Mouse (Mus musculus) MEL (cell line): Measurements from ENCODE around the gene Kif3b. TPM values are rescaled to one million over a fixed set of nuclear protein-coding genes. Genes with fewer than 3 reads are reported as not detected.
A peak's percentile ranks its signal among the peaks of the same experiment; 100 is the strongest.

Experiments
- DNase-seq: peaks from one replicate; pipeline ENCODE4 v3.0.0; 2011; ENCODE audit warnings: low read depth, low spot score
- H3K27ac ChIP-seq: 2 replicates; pipeline ENCODE4 v1.5.1; 2012; ENCODE audit warnings: low read depth, mild to moderate bottlenecking, control low read depth, low read length, moderate library complexity; ENCODE audit not compliant: control insufficient read depth
- H3K27me3 ChIP-seq, 2 experiments: fragments of 150-350 bp in 1 of 2; sonication (generic) in 1 of 2; 2 replicates each; pipeline ENCODE4 v1.6.1; 2012; ENCODE audit warnings: low read length in 2 of 2, mild to moderate bottlenecking in 2 of 2, improper control_type of control experiment in 1 of 2, moderate library complexity in 1 of 2; ENCODE audit not compliant: insufficient read depth in 2 of 2, control insufficient read depth in 1 of 2
- H3K36me3 ChIP-seq, 2 experiments: 2 replicates each; pipeline ENCODE4 v1.6.1; 2012 to 2014; ENCODE audit warnings: low read length in 2 of 2, improper control_type of control experiment in 1 of 2, inconsistent platforms in 1 of 2, mild to moderate bottlenecking in 1 of 2; ENCODE audit not compliant: insufficient read depth in 2 of 2, control insufficient read depth in 1 of 2
- H3K4me1 ChIP-seq, 2 experiments: fragments of 150-350 bp in 1 of 2; sonication (generic) in 1 of 2; 2 replicates each; pipeline ENCODE4 v1.6.1; 2012; ENCODE audit warnings: low read length in 2 of 2, improper control_type of control experiment in 1 of 2, mild to moderate bottlenecking in 1 of 2; ENCODE audit not compliant: insufficient read depth in 2 of 2, control insufficient read depth in 1 of 2
- H3K4me3 ChIP-seq, 2 experiments: fragments of 150-350 bp in 1 of 2; sonication (generic) in 1 of 2; 2 replicates each; pipeline ENCODE4 v1.5.1; 2012; ENCODE audit warnings: low read depth in 2 of 2, low read length in 2 of 2, mild to moderate bottlenecking in 2 of 2, moderate library complexity in 2 of 2, control low read depth in 1 of 2, improper control_type of control experiment in 1 of 2; ENCODE audit not compliant: control insufficient read depth in 1 of 2, insufficient read depth in 1 of 2
- H3K79me2 ChIP-seq: 2 replicates; pipeline ENCODE4 v1.6.1; 2012; ENCODE audit warnings: mild to moderate bottlenecking, low read length, moderate library complexity; ENCODE audit not compliant: control insufficient read depth, poor library complexity, insufficient read depth
- H3K9ac ChIP-seq: 2 replicates; pipeline ENCODE4 v1.6.1; 2012; ENCODE audit warnings: low read depth, mild to moderate bottlenecking, control low read depth, low read length, moderate library complexity; ENCODE audit not compliant: control insufficient read depth, poor library complexity, severe bottlenecking
- H3K9me3 ChIP-seq: fragments of 150-350 bp; sonication (generic); replicated peaks from 2 replicates; pipeline ENCODE4 v1.6.1; 2012; ENCODE audit warnings: mild to moderate bottlenecking, low read length, improper control_type of control experiment, moderate library complexity; ENCODE audit not compliant: insufficient read depth
- BHLHE40 ChIP-seq: IDR thresholded peaks from 2 replicates; pipeline ENCODE4 v1.6.1; 2012; ENCODE audit warnings: low read depth, mild to moderate bottlenecking, inconsistent platforms, low read length, improper control_type of control experiment, borderline replicate concordance
- E2F4 ChIP-seq: IDR thresholded peaks from 2 replicates; pipeline ENCODE4 v1.6.1; 2011; ENCODE audit warnings: low read depth, low read length, improper control_type of control experiment, borderline replicate concordance
- EP300 ChIP-seq, 2 experiments: IDR thresholded peaks; 2 replicates each; pipeline ENCODE4 v1.6.1; 2011; ENCODE audit warnings: improper control_type of control experiment in 2 of 2, low read length in 2 of 2, low read depth in 1 of 2, mild to moderate bottlenecking in 1 of 2
- ETS1 ChIP-seq: IDR thresholded peaks from 2 replicates; pipeline ENCODE4 v1.6.1; 2012; ENCODE audit warnings: low read depth, mild to moderate bottlenecking, inconsistent platforms, low read length, improper control_type of control experiment, moderate library complexity
- MAZ ChIP-seq: IDR thresholded peaks from 2 replicates; pipeline ENCODE4 v1.6.1; 2012; ENCODE audit warnings: low read depth, mild to moderate bottlenecking, inconsistent platforms, low read length, improper control_type of control experiment
- MEF2A ChIP-seq: IDR thresholded peaks from 2 replicates; pipeline ENCODE4 v1.6.1; 2014; ENCODE audit warnings: low read depth, mild to moderate bottlenecking, inconsistent platforms, low read length, improper control_type of control experiment; ENCODE audit not compliant: poor library complexity, insufficient replicate concordance, severe bottlenecking; ENCODE audit errors: extremely low read depth
- MXI1 ChIP-seq: IDR thresholded peaks from 2 replicates; pipeline ENCODE4 v1.6.1; 2011; ENCODE audit warnings: mild to moderate bottlenecking, low read depth, low read length, improper control_type of control experiment
- MYB ChIP-seq: IDR thresholded peaks from 2 replicates; pipeline ENCODE4 v1.6.1; 2011; ENCODE audit warnings: mild to moderate bottlenecking, low read depth, low read length, improper control_type of control experiment
- NELFE ChIP-seq: IDR thresholded peaks from 2 replicates; pipeline ENCODE4 v1.6.1; 2011; ENCODE audit warnings: low read depth, low read length, improper control_type of control experiment
- RCOR1 ChIP-seq: IDR thresholded peaks from 2 replicates; pipeline ENCODE4 v1.6.1; 2012; ENCODE audit warnings: low read depth, mild to moderate bottlenecking, inconsistent platforms, low read length, improper control_type of control experiment
- SIN3A ChIP-seq: IDR thresholded peaks from 2 replicates; pipeline ENCODE4 v1.6.1; 2012; ENCODE audit warnings: low read length, improper control_type of control experiment, inconsistent platforms
- SMC3 ChIP-seq: IDR thresholded peaks from 2 replicates; pipeline ENCODE4 v1.6.1; 2011; ENCODE audit warnings: low read depth, low read length, improper control_type of control experiment
- UBTF ChIP-seq: IDR thresholded peaks from 2 replicates; pipeline ENCODE4 v1.6.1; 2012; ENCODE audit warnings: low read depth, mild to moderate bottlenecking, inconsistent platforms, low read length, improper control_type of control experiment, moderate library complexity, borderline replicate concordance; ENCODE audit not compliant: insufficient read depth
- USF1 ChIP-seq: IDR thresholded peaks from 2 replicates; pipeline ENCODE4 v1.6.1; 2014; ENCODE audit warnings: low read depth, mild to moderate bottlenecking, inconsistent platforms, low read length, improper control_type of control experiment, moderate library complexity
- ZC3H11A ChIP-seq: IDR thresholded peaks from 2 replicates; pipeline ENCODE4 v1.6.1; 2012; ENCODE audit warnings: low read depth, mild to moderate bottlenecking, inconsistent platforms, low read length, improper control_type of control experiment
- ZKSCAN1 ChIP-seq: IDR thresholded peaks from 2 replicates; pipeline ENCODE4 v1.6.1; 2012; ENCODE audit warnings: low read depth, mild to moderate bottlenecking, inconsistent platforms, low read length, improper control_type of control experiment, moderate library complexity
- polyA plus RNA-seq, 2 experiments: library from polyadenylated mRNA; stranded (reverse) in 1 of 2; unstranded in 1 of 2; fragments of >175 nt in 1 of 2; fragments of >200 nt in 1 of 2; gene quantifications; 2 replicates each; pipeline versions ENCODE4 v1.2.1 to v1.2.4; 2012; ENCODE audit warnings: low replicate concordance in 2 of 2, low read depth in 1 of 2; ENCODE audit not compliant: insufficient read length in 2 of 2, insufficient read depth in 1 of 2, missing spikeins in 1 of 2
- total RNA-seq: library from RNA; depleted of rRNA; stranded (reverse); fragments of 300-350 nt; gene quantifications from 2 replicates; pipeline ENCODE4 v1.2.3, GENCODE M21; 2012

The Kif3b gene
- total and polyA plus RNA-seq, 3 experiments, result 11.0 to 34.2 (median 17.9) TPM

GRCm38 (mm10) chr2:153325706-153326376 is 34.6 kb downstream of the Kif3b start (continued):
- TF ChIP-seq E2F4 (no peak), MAZ (no peak)

DNA sequence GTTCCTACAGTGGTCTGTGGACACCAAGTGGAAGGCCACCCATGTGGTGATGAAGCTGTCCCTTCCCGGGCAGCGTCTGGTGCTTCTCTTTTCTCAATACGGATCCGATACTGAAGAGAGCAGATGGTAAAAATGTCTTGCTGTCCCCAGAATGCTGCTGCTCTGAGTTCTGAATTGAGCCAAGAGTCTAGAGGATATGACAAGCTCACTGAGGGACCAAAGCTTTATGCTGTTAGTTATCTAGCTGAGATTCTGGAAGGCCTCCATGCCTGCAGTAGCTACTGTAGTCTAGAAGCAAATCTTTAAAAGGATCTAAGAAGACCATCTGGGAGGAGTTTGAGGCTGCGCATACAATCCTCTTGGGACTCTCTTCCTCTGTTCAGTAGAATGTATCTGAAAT is 41.1 kb downstream of the Kif3b start:
- Histone ChIP-seq H3K79me2 (no peaks in the 10 kb centered on the region), H3K36me3 (no peaks in the 10 kb centered on the region; a peak in 2 of 4 replicates), H3K4me1 (no peaks in the 10 kb centered on the region), H3K27me3 (no peaks in the 10 kb centered on the region), H3K4me3 (no peak overlapping the region), H3K9ac (no peak overlapping the region), H3K9me3 (no peaks in the 10 kb centered on the region), H3K27ac (no peak overlapping the region)
- no peak for TF ChIP-seq MXI1
- TF ChIP-seq RCOR1, result no peak
- TF ChIP-seq NELFE, result no peak
- TF ChIP-seq MYB, result no peak
- TF ChIP-seq UBTF, result no peak
- TF ChIP-seq EP300 (IDR thresholded peaks at IDR 0.05; ENCODE audit: low read depth in 1 of 2, low read length in 2 of 2), result no peak
- TF ChIP-seq SIN3A, result no peak
- TF ChIP-seq ZKSCAN1, result no peak
- TF ChIP-seq ETS1, result no peak
- no peak for TF ChIP-seq MAZ
- TF ChIP-seq ZC3H11A, result no peak
- DNase-seq, result no peak

- H3K4me1 ChIP-seq, result no peaks in the 10 kb centered on the region
- TF ChIP-seq EP300 (IDR thresholded peaks at IDR 0.05; ENCODE audit: low read depth in 1 of 2, low read length in 2 of 2) (no peak), MEF2A (no peak), USF1 (no peak), SMC3 (no peak), ZC3H11A (no peak), BHLHE40 (no peak), E2F4 (no peak)
- TF ChIP-seq, all 39 proteins: peak for 0
- Histone ChIP-seq H3K36me3 (no peaks in the 10 kb centered on the region; a peak in 2 of 4 replicates), H3K27me3 (no peaks in the 10 kb centered on the region), H3K27ac (no peak overlapping the region), H3K4me3 (no peak overlapping the region), H3K9me3 (no peaks in the 10 kb centered on the region), H3K9ac (no peak overlapping the region), H3K79me2 (no peaks in the 10 kb centered on the region)
- peak; percentile 39 for DNase-seq
Measured at GRCm38 (mm10) chr2:153332981-153333380, 41.8 kb downstream of the Kif3b start.
